Mouse (Mus musculus): ENCODE data around the gene Epx. TPM values are rescaled to one million over a fixed set of nuclear protein-coding genes. Genes with fewer than 3 reads are reported as not detected.

Epx gene
- polyA plus RNA-seq (2014; fragmentation: Nextera tagmentation; extraction: Ambion mirVana): 6.2 and 9.7 TPM in 2 replicates

- ATAC-seq (replicated peaks; ENCODE audit: low FRiP score): no peak
- Histone ChIP-seq H3K27ac (ENCODE audit: low read depth, low read length) (no peak within 1 kb of the TSS), H3K36me3 (ENCODE audit: control insufficient read depth, insufficient read depth, low read length) (no peaks in the 10 kb centered on the region), H3K4me1 (replicated peaks; ENCODE audit: control insufficient read depth, insufficient read depth, low read length) (no peaks in the 10 kb centered on the region), H3K9ac (ENCODE audit: low read depth, low read length) (no peak within 1 kb of the TSS), H3K4me3 (ENCODE audit: low read depth, low read length) (no peak within 1 kb of the TSS), H3K4me2 (no peak within 1 kb of the TSS), H3K27me3 (replicated peaks; ENCODE audit: control insufficient read depth, insufficient read depth, low read length) (no peaks in the 10 kb centered on the region), H3K9me3 (ENCODE audit: control insufficient read depth, low read length) (no peaks in the 10 kb centered on the region)
- whole genome bisulfite sequencing: 79% methylated on average over 6 of the region's 6 CpGs
- no peak for DNase-seq (ENCODE audit: low spot score)
Observed at GRCm38 (mm10) chr11:87875436-87875835, at the start of gene Epx. Gene Epx, minus strand, starts transcription at chr11:87875536.

GRCm38 (mm10) chr11:87920966-87921365 lies 45.6 kb upstream of the Epx start, which contains the start of gene Olfr464:
Gene Olfr464, minus strand, starts transcription at chr11:87920967.
- WGBS: 28% methylated on average over 5 of the region's 5 CpGs
- no peak for ATAC-seq (replicated peaks; ENCODE audit: low FRiP score)
- Histone ChIP-seq H3K9ac (ENCODE audit: low read depth, low read length) (no peak within 1 kb of the TSS), H3K27me3 (replicated peaks; ENCODE audit: control insufficient read depth, insufficient read depth, low read length) (no peaks in the 10 kb centered on the region), H3K27ac (ENCODE audit: low read depth, low read length) (no peak within 1 kb of the TSS), H3K4me2 (no peak within 1 kb of the TSS), H3K36me3 (ENCODE audit: control insufficient read depth, insufficient read depth, low read length) (no peaks in the 10 kb centered on the region), H3K4me3 (ENCODE audit: low read depth, low read length) (no peak within 1 kb of the TSS), H3K4me1 (replicated peaks; ENCODE audit: control insufficient read depth, insufficient read depth, low read length) (no peaks in the 10 kb centered on the region), H3K9me3 (ENCODE audit: control insufficient read depth, low read length) (no peaks in the 10 kb centered on the region)
- DNase-seq (ENCODE audit: low spot score): peak; percentile 43

GRCm38 (mm10) chr11:87920301-87920700 lies 45.0 kb upstream of the Epx start:
- H3K36me3 ChIP-seq (ENCODE audit: control insufficient read depth, insufficient read depth, low read length): no peaks in the 10 kb centered on the region
- H3K9me3 ChIP-seq (ENCODE audit: control insufficient read depth, low read length): no peaks in the 10 kb centered on the region
- ATAC-seq (replicated peaks; ENCODE audit: low FRiP score) (no peak), DNase-seq (ENCODE audit: low spot score) (no peak)
- no peak overlapping the region for H3K27ac ChIP-seq (ENCODE audit: low read depth, low read length)
- no peaks in the 10 kb centered on the region for H3K4me1 ChIP-seq (replicated peaks; ENCODE audit: control insufficient read depth, insufficient read depth, low read length)
- WGBS: 63% methylated on average over 2 of the region's 2 CpGs
- H3K4me2 ChIP-seq: no peak overlapping the region
- H3K4me3 ChIP-seq (ENCODE audit: low read depth, low read length): no peak overlapping the region
- H3K9ac ChIP-seq (ENCODE audit: low read depth, low read length): no peak overlapping the region
- H3K27me3 ChIP-seq (replicated peaks; ENCODE audit: control insufficient read depth, insufficient read depth, low read length): no peaks in the 10 kb centered on the region

- no peak overlapping the region for H3K4me3 ChIP-seq (ENCODE audit: low read depth, low read length)
- no peaks in the 10 kb centered on the region for H3K27me3 ChIP-seq (replicated peaks; ENCODE audit: control insufficient read depth, insufficient read depth, low read length)
- no peaks in the 10 kb centered on the region for H3K9me3 ChIP-seq (ENCODE audit: control insufficient read depth, low read length)
- no peaks in the 10 kb centered on the region for H3K4me1 ChIP-seq (replicated peaks; ENCODE audit: control insufficient read depth, insufficient read depth, low read length)
- no peak overlapping the region for H3K9ac ChIP-seq (ENCODE audit: low read depth, low read length)
- WGBS: 82% methylated on average over 1 of the region's 1 CpGs
- no peak for DNase-seq (ENCODE audit: low spot score)
- no peak for ATAC-seq (replicated peaks; ENCODE audit: low FRiP score)
- no peak overlapping the region for H3K4me2 ChIP-seq
- no peaks in the 10 kb centered on the region for H3K36me3 ChIP-seq (ENCODE audit: control insufficient read depth, insufficient read depth, low read length)
- H3K27ac ChIP-seq (ENCODE audit: low read depth, low read length): no peak overlapping the region
Observed at GRCm38 (mm10) chr11:87916005-87916404, 40.7 kb upstream of the Epx start.

- H3K9ac ChIP-seq (ENCODE audit: low read depth, low read length): no peak overlapping the region
- H3K36me3 ChIP-seq (ENCODE audit: control insufficient read depth, insufficient read depth, low read length): no peaks in the 10 kb centered on the region
- H3K27me3 ChIP-seq (replicated peaks; ENCODE audit: control insufficient read depth, insufficient read depth, low read length): no peaks in the 10 kb centered on the region
- ATAC-seq (replicated peaks; ENCODE audit: low FRiP score): no peak
- no peak overlapping the region for H3K4me3 ChIP-seq (ENCODE audit: low read depth, low read length)
- 68% methylated on average over 3 of the region's 3 CpGs for WGBS
- no peaks in the 10 kb centered on the region for H3K9me3 ChIP-seq (ENCODE audit: control insufficient read depth, low read length)
- no peak overlapping the region for H3K4me2 ChIP-seq
- DNase-seq (ENCODE audit: low spot score): no peak
- no peaks in the 10 kb centered on the region for H3K4me1 ChIP-seq (replicated peaks; ENCODE audit: control insufficient read depth, insufficient read depth, low read length)
- no peak overlapping the region for H3K27ac ChIP-seq (ENCODE audit: low read depth, low read length)
Observed at GRCm38 (mm10) chr11:87904331-87904730, 29.0 kb upstream of the Epx start.

GRCm38 (mm10) chr11:87897287-87897686 lies 22.0 kb upstream of the Epx start, which contains the start of gene Olfr463:
Gene Olfr463, minus strand, starts transcription at chr11:87897387.
- DNase-seq (ENCODE audit: low spot score) (no peak), ATAC-seq (replicated peaks; ENCODE audit: low FRiP score) (no peak)
- Histone ChIP-seq H3K27me3 (replicated peaks; ENCODE audit: control insufficient read depth, insufficient read depth, low read length) (no peaks in the 10 kb centered on the region), H3K4me1 (replicated peaks; ENCODE audit: control insufficient read depth, insufficient read depth, low read length) (no peaks in the 10 kb centered on the region), H3K9ac (ENCODE audit: low read depth, low read length) (no peak within 1 kb of the TSS), H3K4me3 (ENCODE audit: low read depth, low read length) (no peak within 1 kb of the TSS), H3K4me2 (no peak within 1 kb of the TSS), H3K9me3 (ENCODE audit: control insufficient read depth, low read length) (no peaks in the 10 kb centered on the region), H3K36me3 (ENCODE audit: control insufficient read depth, insufficient read depth, low read length) (no peaks in the 10 kb centered on the region), H3K27ac (ENCODE audit: low read depth, low read length) (no peak within 1 kb of the TSS)

- H3K36me3 ChIP-seq (ENCODE audit: control insufficient read depth, insufficient read depth, low read length): no peaks in the 10 kb centered on the region
- H3K9ac ChIP-seq (ENCODE audit: low read depth, low read length): no peak within 1 kb of the TSS
- H3K4me1 ChIP-seq (replicated peaks; ENCODE audit: control insufficient read depth, insufficient read depth, low read length): no peaks in the 10 kb centered on the region
- H3K4me2 ChIP-seq: no peak within 1 kb of the TSS
- ATAC-seq (replicated peaks; ENCODE audit: low FRiP score): no peak
- no peak within 1 kb of the TSS for H3K4me3 ChIP-seq (ENCODE audit: low read depth, low read length)
- no peak within 1 kb of the TSS for H3K27ac ChIP-seq (ENCODE audit: low read depth, low read length)
- no peaks in the 10 kb centered on the region for H3K9me3 ChIP-seq (ENCODE audit: control insufficient read depth, low read length)
- 0 out of 2 replicates have a peak, but pooled peaks cover 2% of the 10 kb centered on the region for H3K27me3 ChIP-seq (replicated peaks; ENCODE audit: control insufficient read depth, insufficient read depth, low read length)
- DNase-seq (ENCODE audit: low spot score): no peak
- 85% methylated on average over 6 of the region's 6 CpGs for WGBS
Observed at GRCm38 (mm10) chr11:87892168-87892567, 16.8 kb upstream of the Epx start, which contains the start of gene Olfr462. Gene Olfr462, minus strand, starts transcription at chr11:87892268.

- H3K9me3 ChIP-seq (ENCODE audit: control insufficient read depth, low read length): no peaks in the 10 kb centered on the region
- WGBS: 69% methylated on average over 5 of the region's 5 CpGs
- no peaks in the 10 kb centered on the region for H3K4me1 ChIP-seq (replicated peaks; ENCODE audit: control insufficient read depth, insufficient read depth, low read length)
- H3K27me3 ChIP-seq (replicated peaks; ENCODE audit: control insufficient read depth, insufficient read depth, low read length): 0 out of 2 replicates have a peak, but pooled peaks cover 2% of the 10 kb centered on the region
- no peak overlapping the region for H3K4me2 ChIP-seq
- H3K9ac ChIP-seq (ENCODE audit: low read depth, low read length): no peak overlapping the region
- H3K4me3 ChIP-seq (ENCODE audit: low read depth, low read length): no peak overlapping the region
- H3K27ac ChIP-seq (ENCODE audit: low read depth, low read length): no peak overlapping the region
- H3K36me3 ChIP-seq (ENCODE audit: control insufficient read depth, insufficient read depth, low read length): no peaks in the 10 kb centered on the region
- no peak for ATAC-seq (replicated peaks; ENCODE audit: low FRiP score)
- DNase-seq (ENCODE audit: low spot score): no peak
Observed at GRCm38 (mm10) chr11:87884856-87885255, 9.5 kb upstream of the Epx start.

GRCm38 (mm10) chr11:87883493-87883892 lies 8.2 kb upstream of the Epx start:
- Histone ChIP-seq H3K9ac (ENCODE audit: low read depth, low read length) (no peak overlapping the region), H3K4me3 (ENCODE audit: low read depth, low read length) (no peak overlapping the region), H3K4me2 (no peak overlapping the region), H3K4me1 (replicated peaks; ENCODE audit: control insufficient read depth, insufficient read depth, low read length) (no peaks in the 10 kb centered on the region), H3K27me3 (replicated peaks; ENCODE audit: control insufficient read depth, insufficient read depth, low read length) (0 out of 2 replicates have a peak, but pooled peaks cover 2% of the 10 kb centered on the region), H3K9me3 (ENCODE audit: control insufficient read depth, low read length) (no peaks in the 10 kb centered on the region), H3K27ac (ENCODE audit: low read depth, low read length) (no peak overlapping the region), H3K36me3 (ENCODE audit: control insufficient read depth, insufficient read depth, low read length) (no peaks in the 10 kb centered on the region)
- ATAC-seq (replicated peaks; ENCODE audit: low FRiP score) (no peak), DNase-seq (ENCODE audit: low spot score) (no peak)
- WGBS: 35% methylated on average over 5 of the region's 5 CpGs

Data from liver, embryonic 11.5 days (tissue).